Mouse (Mus musculus) testis, adult 2 months (tissue): ENCODE measurements around the gene Dhfr.

Experiments used
- CTCF ChIP-seq: fragments of 200-500 bp; IDR thresholded peaks from 2 replicates; pipeline ENCODE4 v1.5.1; 2012; ENCODE audit warnings: low read depth, mild to moderate bottlenecking, inconsistent platforms, low read length, moderate library complexity; ENCODE audit not compliant: control insufficient read depth, insufficient read depth, insufficient replicate concordance
- POLR2A ChIP-seq: fragments of 200-500 bp; IDR thresholded peaks from 2 replicates; pipeline ENCODE4 v1.6.1; 2012; ENCODE audit warnings: low read depth, mild to moderate bottlenecking, inconsistent platforms, low read length, moderate library complexity; ENCODE audit not compliant: control insufficient read depth

DNA sequence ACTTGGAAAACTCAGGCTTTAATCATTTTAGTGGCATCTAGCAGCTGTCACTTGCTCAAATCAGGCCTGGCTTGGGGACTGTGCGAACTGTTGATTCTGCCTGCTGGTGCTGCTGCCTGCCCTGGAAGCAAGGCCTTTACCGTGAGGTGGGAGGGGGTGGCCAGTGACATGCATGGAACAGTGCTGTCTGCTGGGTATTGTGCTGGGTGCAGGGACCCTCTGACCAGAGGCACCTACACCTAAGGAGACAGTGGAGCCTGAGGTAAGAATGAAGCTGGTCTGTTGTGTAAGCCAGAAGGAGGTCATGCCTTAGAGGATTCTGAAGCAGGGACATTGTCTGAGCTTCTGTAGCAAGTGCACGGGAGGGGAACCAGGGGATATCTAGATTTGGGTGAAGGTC, 16.3 kb downstream of the Dhfr start:
- no peak for TF ChIP-seq CTCF
- TF ChIP-seq POLR2A = no peak
